Mouse (Mus musculus): ENCODE results near the gene Iqch. TPM values are rescaled to one million over a fixed set of nuclear protein-coding genes. Genes with fewer than 3 reads are reported as not detected.
"Not testable (repeated sequence)": the region's sequence is repeated elsewhere in the genome, so short reads cannot be mapped to it uniquely, and the experiment has no call there.

The Iqch gene
- polyA plus RNA-seq, 1 experiment: not detected

DNA sequence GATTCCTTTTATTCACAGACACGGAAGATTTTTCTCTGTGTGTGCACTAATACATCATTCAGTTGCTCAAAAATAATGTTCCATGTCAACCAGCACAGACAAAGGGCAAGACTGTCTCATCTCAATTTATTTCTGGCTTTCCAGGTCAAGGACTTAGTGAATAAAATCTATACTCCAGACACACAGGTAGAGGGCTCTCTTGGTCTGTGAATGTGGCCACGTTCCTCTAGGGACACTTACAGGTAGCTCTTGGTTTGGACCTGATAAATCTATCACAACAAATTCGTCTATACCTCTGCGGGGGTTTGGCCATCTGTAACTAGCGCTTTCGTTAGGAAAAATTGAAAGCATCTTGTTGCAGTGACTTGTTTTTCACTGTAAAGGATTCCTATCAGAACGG, 29.4 kb downstream of the Iqch start:
- H3K4me3 ChIP-seq (ENCODE audit: insufficient read depth, low read length): no peak overlapping the region
- no peak overlapping the region for H3K27ac ChIP-seq (ENCODE audit: insufficient read depth, low read length)
- TF ChIP-seq POLR2A (IDR thresholded peaks at IDR 0.05; ENCODE audit: low read depth, low read length) (no peak), CTCF (IDR thresholded peaks at IDR 0.05; ENCODE audit: borderline replicate concordance, insufficient read depth, low read length) (no peak)
- H3K4me1 ChIP-seq (ENCODE audit: control insufficient read depth, insufficient read depth, low read length): peaks cover 6% of the 10 kb centered on the region; the same call in 1 of the 2 replicates

DNA sequence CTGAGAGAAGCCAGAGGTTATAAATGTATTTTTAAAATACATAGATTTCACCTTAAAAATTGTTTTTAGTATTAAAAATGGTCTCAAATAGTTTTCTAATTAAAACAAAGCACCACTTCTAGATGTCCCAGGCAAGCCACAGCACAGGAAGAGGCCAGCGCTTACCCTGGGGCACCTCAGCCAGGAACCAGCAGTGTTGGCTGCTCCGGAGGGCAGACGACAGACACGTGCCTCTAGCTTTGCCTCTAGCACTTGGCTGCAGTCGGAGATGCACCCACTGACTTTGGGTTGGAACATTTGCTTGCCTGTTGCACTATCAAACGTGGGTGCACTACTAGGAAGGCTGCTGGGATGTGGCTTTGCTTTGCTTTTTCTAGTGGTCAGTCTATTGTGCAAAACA, 30.4 kb downstream of the Iqch start:
- Histone ChIP-seq H3K4me3 (ENCODE audit: insufficient read depth, low read length) (no peak overlapping the region), H3K4me1 (ENCODE audit: control insufficient read depth, insufficient read depth, low read length) (peaks cover 6% of the 10 kb centered on the region; the same call in 1 of the 2 replicates), H3K27ac (ENCODE audit: insufficient read depth, low read length) (no peak overlapping the region)
- TF ChIP-seq CTCF (IDR thresholded peaks at IDR 0.05; ENCODE audit: borderline replicate concordance, insufficient read depth, low read length) (no peak), POLR2A (IDR thresholded peaks at IDR 0.05; ENCODE audit: low read depth, low read length) (no peak)

DNA sequence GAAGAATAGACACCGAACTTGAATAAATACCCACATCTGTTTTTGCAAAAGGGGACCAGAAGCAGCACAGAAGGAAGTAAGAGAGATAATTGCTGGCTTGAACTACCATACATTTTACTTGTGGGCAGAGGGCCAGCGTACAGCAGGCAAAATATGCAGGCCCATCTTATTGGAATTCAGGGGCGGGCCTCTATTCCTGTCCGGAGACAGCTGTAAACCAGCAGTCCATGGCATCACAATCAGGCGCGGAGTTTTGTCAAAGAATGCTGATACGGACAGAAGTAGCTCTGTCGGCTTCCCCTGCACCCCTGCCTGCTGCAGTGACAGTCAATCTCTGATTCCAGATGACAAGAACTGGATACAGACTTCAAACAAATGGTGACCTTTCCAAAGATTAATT, 33.5 kb downstream of the Iqch start:
- H3K4me1 ChIP-seq (ENCODE audit: control insufficient read depth, insufficient read depth, low read length): peaks cover 6% of the 10 kb centered on the region; the same call in 1 of the 2 replicates
- H3K4me3 ChIP-seq (ENCODE audit: insufficient read depth, low read length): no peak overlapping the region
- no peak for TF ChIP-seq CTCF (IDR thresholded peaks at IDR 0.05; ENCODE audit: borderline replicate concordance, insufficient read depth, low read length)
- TF ChIP-seq POLR2A (IDR thresholded peaks at IDR 0.05; ENCODE audit: low read depth, low read length): no peak
- H3K27ac ChIP-seq (ENCODE audit: insufficient read depth, low read length): no peak overlapping the region

DNA sequence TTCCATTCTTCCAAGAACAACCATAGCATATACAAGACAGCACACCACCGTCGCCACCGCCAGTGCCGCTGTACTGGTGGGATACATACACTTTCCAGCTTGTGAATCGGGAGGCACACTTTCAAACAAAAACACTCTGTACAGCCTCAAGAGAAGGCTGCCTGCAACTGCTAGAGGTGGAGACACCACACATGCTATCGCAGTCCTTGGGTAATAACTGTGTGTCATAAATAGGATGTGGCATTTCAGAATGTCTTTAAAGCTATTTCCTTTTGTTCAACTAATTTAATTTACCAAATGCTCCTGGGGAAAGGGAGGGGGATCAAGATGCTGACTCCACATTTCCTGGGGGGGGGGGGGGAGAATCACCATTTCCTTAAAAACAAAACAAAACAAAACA, 34.0 kb downstream of the Iqch start:
- TF ChIP-seq CTCF (IDR thresholded peaks at IDR 0.05; ENCODE audit: borderline replicate concordance, insufficient read depth, low read length): no peak
- Histone ChIP-seq H3K27ac (ENCODE audit: insufficient read depth, low read length) (no peak overlapping the region), H3K4me1 (ENCODE audit: control insufficient read depth, insufficient read depth, low read length) (peaks cover 6% of the 10 kb centered on the region; the same call in 1 of the 2 replicates), H3K4me3 (ENCODE audit: insufficient read depth, low read length) (no peak overlapping the region)

DNA sequence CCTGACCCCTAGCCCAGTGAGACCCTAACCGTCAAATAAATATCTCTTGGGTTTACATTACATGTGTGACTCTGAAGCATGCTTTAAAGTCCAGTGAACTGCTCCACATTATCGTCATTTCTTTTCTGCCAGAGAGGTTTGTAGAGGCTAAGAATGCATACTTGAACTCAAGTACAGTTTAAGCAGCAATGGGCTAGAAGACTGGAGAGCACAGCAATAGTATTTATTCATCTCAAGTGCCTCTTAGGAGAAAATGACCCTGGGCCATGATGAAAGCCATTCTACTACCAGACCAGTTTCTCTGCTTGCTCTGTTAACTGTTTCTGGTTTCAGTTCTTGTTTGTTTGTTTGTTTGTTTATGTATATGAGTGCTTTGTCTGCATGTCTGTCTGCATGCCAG, 38.9 kb downstream of the Iqch start:
- H3K4me3 ChIP-seq (ENCODE audit: insufficient read depth, low read length): no peak overlapping the region
- no peak for TF ChIP-seq CTCF (IDR thresholded peaks at IDR 0.05; ENCODE audit: borderline replicate concordance, insufficient read depth, low read length)
- no peak for TF ChIP-seq POLR2A (IDR thresholded peaks at IDR 0.05; ENCODE audit: low read depth, low read length)
- H3K4me1 ChIP-seq (ENCODE audit: control insufficient read depth, insufficient read depth, low read length): no peaks in the 10 kb centered on the region; the same call in 1 of the 2 replicates
- no peak overlapping the region for H3K27ac ChIP-seq (ENCODE audit: insufficient read depth, low read length)

DNA sequence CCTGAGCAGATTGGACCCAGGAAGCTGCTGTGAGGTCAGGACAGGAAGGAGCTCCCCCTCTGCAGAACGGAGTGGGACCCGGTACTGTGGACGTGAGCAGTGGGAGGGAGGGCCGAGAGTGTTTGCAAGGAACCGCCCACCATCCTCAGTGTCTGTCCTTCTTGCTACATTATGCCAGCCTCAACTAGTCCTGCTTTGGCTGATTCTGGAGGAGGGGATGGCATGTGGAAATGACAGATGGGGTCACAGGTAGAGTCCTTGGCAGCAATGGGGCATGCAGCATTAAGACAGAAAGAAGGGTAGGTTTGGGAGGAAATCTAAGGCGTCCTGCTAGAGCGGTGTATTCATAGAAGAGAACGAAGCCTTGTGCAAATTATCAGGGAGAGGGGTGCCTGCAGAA, 40.4 kb downstream of the Iqch start:
- Histone ChIP-seq H3K27ac (ENCODE audit: insufficient read depth, low read length) (no peak overlapping the region), H3K4me1 (ENCODE audit: control insufficient read depth, insufficient read depth, low read length) (no peaks in the 10 kb centered on the region), H3K4me3 (ENCODE audit: insufficient read depth, low read length) (no peak overlapping the region)
- TF ChIP-seq CTCF (IDR thresholded peaks at IDR 0.05; ENCODE audit: borderline replicate concordance, insufficient read depth, low read length): no peak
- no peak for TF ChIP-seq POLR2A (IDR thresholded peaks at IDR 0.05; ENCODE audit: low read depth, low read length)

DNA sequence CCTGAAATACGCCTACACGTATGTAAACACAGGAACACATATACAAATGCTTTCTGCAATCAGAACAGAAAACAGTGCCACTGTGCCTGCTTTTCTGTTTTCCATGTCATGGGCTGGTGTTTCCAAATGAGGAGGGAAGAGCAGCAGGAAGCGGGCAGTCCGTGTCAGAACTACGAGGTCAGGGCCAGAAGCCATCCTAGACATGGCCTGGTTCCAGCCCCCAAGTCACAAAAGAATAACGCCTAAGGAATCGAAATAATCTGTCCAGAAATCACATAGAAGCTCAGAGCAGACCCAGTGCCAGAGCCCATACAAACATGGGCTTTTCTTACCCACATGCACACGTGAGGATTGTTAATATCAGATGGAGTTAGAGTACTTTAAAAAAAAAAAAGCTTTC, 45.4 kb downstream of the Iqch start:
- Histone ChIP-seq H3K4me3 (ENCODE audit: insufficient read depth, low read length) (no peak overlapping the region), H3K4me1 (ENCODE audit: control insufficient read depth, insufficient read depth, low read length) (no peaks in the 10 kb centered on the region), H3K27ac (ENCODE audit: insufficient read depth, low read length) (no peak overlapping the region)
- no peak for TF ChIP-seq CTCF (IDR thresholded peaks at IDR 0.05; ENCODE audit: borderline replicate concordance, insufficient read depth, low read length)
- TF ChIP-seq POLR2A (IDR thresholded peaks at IDR 0.05; ENCODE audit: low read depth, low read length): no peak

DNA sequence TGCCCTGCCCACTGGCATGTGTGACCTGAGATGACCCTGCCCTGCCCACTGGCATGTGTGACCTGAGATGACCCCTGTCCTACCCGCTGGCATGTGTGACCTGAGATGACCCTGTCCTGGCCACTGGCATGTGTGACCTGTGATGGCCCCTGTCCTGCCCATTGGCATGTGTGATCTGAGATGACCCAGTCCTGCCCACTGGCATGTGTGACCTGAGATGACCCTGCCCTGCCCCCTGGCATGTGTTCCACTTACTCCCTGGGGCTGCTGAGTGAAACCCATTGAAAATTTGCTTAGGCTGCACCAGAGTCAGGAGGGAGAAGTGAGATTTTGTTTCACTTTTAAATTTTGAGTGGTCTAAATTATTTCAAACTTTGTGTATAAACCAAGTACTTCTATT, 46.0 kb downstream of the Iqch start:
- Histone ChIP-seq H3K27ac (ENCODE audit: insufficient read depth, low read length) (no peak overlapping the region), H3K4me1 (ENCODE audit: control insufficient read depth, insufficient read depth, low read length) (no peaks in the 10 kb centered on the region), H3K4me3 (ENCODE audit: insufficient read depth, low read length) (no peak overlapping the region)
- TF ChIP-seq CTCF (IDR thresholded peaks at IDR 0.05; ENCODE audit: borderline replicate concordance, insufficient read depth, low read length): no peak
- TF ChIP-seq POLR2A (IDR thresholded peaks at IDR 0.05; ENCODE audit: low read depth, low read length): no peak

DNA sequence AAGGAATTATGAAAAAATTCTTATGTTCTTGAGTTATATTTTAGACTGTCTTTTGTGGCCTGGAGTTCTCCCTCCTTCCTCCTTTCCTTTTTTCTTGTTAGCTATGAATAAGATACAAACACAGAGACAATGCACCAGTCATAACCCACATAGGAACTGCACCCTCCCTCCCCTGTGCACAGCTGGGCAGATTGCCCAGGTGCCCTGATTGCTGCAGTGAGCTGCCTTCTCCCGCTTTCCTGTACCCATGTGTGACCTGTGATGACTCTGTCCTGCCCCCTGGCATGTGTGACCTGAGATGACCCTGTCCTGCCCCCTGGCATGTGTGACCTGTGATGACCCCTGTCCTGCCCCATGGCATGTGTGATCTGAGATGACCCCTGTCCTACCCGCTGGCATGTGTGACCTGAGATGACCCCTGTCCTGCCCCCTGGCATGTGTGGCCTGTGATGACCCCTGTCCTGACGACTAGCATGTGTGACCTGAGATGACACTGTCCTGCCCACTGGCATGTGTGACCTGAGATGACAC, 46.8 kb downstream of the Iqch start:
- TF ChIP-seq POLR2A (IDR thresholded peaks at IDR 0.05; ENCODE audit: low read depth, low read length) (no peak), CTCF (IDR thresholded peaks at IDR 0.05; ENCODE audit: borderline replicate concordance, insufficient read depth, low read length) (no peak)
- no peaks in the 10 kb centered on the region for H3K4me1 ChIP-seq (ENCODE audit: control insufficient read depth, insufficient read depth, low read length)

DNA sequence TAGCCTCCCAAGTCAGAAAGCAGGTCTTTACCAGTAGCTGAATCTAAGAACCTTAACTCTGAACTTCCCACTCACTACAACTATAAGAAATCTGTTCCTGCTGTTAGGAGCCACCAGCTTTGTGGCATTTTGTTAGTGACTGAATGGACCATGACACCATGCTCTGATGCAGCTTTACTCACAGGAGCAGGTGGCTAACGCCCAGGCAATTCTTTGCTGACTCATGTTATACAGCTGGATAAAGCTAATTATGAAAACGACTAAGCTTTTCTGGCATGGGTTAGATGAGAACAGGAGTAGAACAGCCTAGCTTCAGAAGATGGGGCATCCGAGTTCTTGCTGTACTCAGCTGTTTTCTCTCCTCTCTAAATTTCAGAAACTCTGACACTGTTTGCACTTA, 48.7 kb downstream of the Iqch start:
- TF ChIP-seq CTCF (IDR thresholded peaks at IDR 0.05; ENCODE audit: borderline replicate concordance, insufficient read depth, low read length) (no peak), POLR2A (IDR thresholded peaks at IDR 0.05; ENCODE audit: low read depth, low read length) (no peak)

More for the DNA sequence above, 46.8 kb downstream of the Iqch start:
- Histone ChIP-seq H3K4me3 (ENCODE audit: insufficient read depth, low read length) (no peak overlapping the region), H3K27ac (ENCODE audit: insufficient read depth, low read length) (no peak overlapping the region)

DNA sequence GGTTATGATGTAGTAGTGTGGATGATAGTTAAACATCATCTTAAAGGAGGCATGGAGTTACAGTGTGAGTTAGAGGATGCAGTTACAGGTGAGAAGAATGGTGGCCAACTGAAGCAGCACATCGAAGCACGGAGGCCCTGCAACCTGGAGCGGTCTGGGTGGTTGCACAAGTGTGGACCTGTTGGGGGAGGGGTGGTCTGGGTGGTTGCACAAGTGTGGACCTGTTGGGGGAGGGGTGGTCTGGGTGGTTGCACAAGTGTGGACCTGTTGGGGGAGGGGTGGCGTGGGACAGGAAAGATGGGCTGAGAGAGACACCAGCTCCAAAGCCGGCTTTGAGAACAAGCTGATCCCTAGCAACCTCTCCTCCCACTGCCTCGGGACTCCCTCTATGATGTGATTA, 51.6 kb downstream of the Iqch start:
- not testable (repeated sequence) for H3K27ac ChIP-seq (ENCODE audit: insufficient read depth, low read length); H3K4me1 ChIP-seq (ENCODE audit: control insufficient read depth, insufficient read depth, low read length); H3K4me3 ChIP-seq (ENCODE audit: insufficient read depth, low read length)

More for the DNA sequence above, 48.7 kb downstream of the Iqch start:
- H3K4me3 ChIP-seq (ENCODE audit: insufficient read depth, low read length): no peak overlapping the region
- no peaks in the 10 kb centered on the region for H3K4me1 ChIP-seq (ENCODE audit: control insufficient read depth, insufficient read depth, low read length)
- no peak overlapping the region for H3K27ac ChIP-seq (ENCODE audit: insufficient read depth, low read length)
